Mouse (Mus musculus) cerebellum, adult 9-10 months (tissue): Measurements from ENCODE around the gene Dpf2.

Source experiments
- DNase-seq: peaks from one replicate; pipeline ENCODE4 v3.0.0; 2022

The Dpf2 gene

GRCm38 (mm10) chr19:5856604-5857003 lies 56.2 kb downstream of the Dpf2 start:
- DNase-seq = no peak

- DNase-seq = no peak
Observed at GRCm38 (mm10) chr19:5852035-5852722, 60.6 kb downstream of the Dpf2 start.

- DNase-seq = no peak
Observed at GRCm38 (mm10) chr19:5851481-5851971, 61.3 kb downstream of the Dpf2 start.

- DNase-seq = no peak
Observed at GRCm38 (mm10) chr19:5850860-5851259, 62.0 kb downstream of the Dpf2 start.

GRCm38 (mm10) chr19:5849843-5850527 lies 62.8 kb downstream of the Dpf2 start:
- DNase-seq = peak; percentile 96

- DNase-seq = peak; percentile 82
Observed at GRCm38 (mm10) chr19:5848826-5849672, 63.8 kb downstream of the Dpf2 start.

- DNase-seq = peak; percentile 79
Observed at GRCm38 (mm10) chr19:5848032-5848825, 64.6 kb downstream of the Dpf2 start.

GRCm38 (mm10) chr19:5847306-5847796 lies 65.5 kb downstream of the Dpf2 start:
- peak; percentile 69 for DNase-seq

GRCm38 (mm10) chr19:5846557-5847305 lies 66.1 kb downstream of the Dpf2 start:
- DNase-seq = peak; percentile 96
